Mouse (Mus musculus): ENCODE measurements at regions not wholly inside any gene's neighbourhood (a gene's known extent, or its start where the extent isn't known, plus 50 kb on each side); places are given as distances from the start of the nearest gene placed in this dataset.

GRCm38 (mm10) chr3:37916281-37916680, 192.0 kb upstream of the Gm5148 start:
- DNase-seq (ENCODE audit: low spot score): no peak

- DNase-seq (ENCODE audit: low spot score): no peak
Measured at GRCm38 (mm10) chr3:37915673-37916072, 191.4 kb upstream of the Gm5148 start.

DNA sequence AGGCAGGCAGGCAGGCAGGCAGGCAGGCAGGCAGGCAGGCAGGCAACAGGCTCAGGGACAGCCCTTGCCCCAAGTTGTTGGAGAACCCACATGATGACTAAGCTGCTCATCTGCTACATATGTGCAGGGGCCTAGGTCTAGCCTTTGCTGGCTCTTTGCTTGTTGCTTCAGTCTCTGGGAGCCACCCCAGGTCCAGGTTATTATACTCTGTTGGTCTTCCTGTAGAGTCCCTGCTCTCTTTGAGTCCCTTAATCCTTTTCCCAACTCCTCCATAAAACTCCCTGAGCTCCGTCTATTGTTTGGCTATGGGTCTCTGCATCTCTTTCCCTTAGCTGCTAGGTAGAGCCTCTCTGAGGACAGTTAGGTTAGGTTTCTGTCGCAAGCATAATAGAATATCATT, 189.8 kb upstream of the Gm5148 start:
- no peak for DNase-seq (ENCODE audit: low spot score)

DNA sequence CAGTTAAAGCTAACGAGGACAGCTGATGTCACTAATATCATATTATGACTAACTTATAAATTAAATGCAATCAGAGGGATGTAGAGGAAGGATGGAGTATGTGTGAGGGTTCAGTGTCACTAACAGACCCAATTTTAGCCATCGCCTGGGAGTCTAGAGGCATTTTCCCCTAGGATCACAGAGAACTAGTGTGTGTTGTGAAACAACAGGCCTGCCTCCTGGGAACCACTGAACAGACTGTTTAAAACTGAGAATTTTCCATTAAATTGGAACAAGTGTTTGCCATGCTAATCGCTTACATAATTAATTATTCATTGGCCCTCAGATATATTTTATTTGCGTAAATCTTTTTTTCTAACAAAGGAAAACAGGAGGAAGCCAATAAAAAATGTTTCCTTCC, 185.5 kb upstream of the Gm5148 start:
- no peak for DNase-seq (ENCODE audit: low spot score)

- DNase-seq (ENCODE audit: low spot score): no peak
Measured at GRCm38 (mm10) chr3:37909008-37909407, 184.7 kb upstream of the Gm5148 start.

DNA sequence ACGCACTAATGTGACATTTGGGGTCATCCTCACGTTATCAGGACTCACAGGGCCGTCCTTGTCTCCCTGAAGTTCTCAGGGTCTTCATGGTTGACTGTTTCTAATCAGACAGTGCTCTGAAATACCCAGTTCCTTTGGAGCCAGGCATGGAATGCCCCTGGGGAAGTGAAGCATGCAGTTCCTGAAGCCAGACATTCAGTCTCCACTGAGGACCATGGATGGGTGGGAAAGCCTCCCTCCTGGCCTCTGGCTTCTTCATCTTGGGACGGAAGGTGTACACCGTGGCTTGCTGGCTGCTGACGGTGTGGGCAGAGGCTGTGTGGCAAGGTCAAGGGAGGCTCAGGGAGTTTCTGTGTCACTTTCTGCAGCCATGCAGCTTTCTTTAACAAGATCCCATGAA, 184.2 kb upstream of the Gm5148 start:
- no peak for DNase-seq (ENCODE audit: low spot score)

GRCm38 (mm10) chr3:37907432-37908088, 183.3 kb upstream of the Gm5148 start:
- no peak for DNase-seq (ENCODE audit: low spot score)

- no peak for DNase-seq (ENCODE audit: low spot score)
Measured at GRCm38 (mm10) chr3:37906806-37907251, 182.5 kb upstream of the Gm5148 start.

DNA sequence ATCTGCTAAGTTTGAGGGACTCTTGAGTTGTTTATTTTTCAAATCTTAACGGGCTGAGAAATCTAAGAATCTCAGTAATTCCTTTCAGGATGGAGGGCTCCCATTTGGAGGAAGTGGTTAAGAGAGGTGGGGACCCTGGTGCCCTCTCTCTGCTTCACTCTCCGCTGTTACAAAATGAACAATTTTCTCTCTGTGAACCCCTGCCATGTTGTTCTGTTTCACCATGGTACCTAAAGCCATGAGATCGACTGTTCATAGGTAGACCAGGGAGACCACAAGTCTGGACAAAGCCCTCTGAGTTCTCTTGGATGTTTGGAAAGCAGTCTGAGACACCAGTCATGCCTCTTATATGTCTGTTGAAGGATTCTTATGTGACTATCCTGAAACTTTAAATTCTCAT, 179.9 kb upstream of the Gm5148 start:
- DNase-seq (ENCODE audit: low spot score): no peak

DNA sequence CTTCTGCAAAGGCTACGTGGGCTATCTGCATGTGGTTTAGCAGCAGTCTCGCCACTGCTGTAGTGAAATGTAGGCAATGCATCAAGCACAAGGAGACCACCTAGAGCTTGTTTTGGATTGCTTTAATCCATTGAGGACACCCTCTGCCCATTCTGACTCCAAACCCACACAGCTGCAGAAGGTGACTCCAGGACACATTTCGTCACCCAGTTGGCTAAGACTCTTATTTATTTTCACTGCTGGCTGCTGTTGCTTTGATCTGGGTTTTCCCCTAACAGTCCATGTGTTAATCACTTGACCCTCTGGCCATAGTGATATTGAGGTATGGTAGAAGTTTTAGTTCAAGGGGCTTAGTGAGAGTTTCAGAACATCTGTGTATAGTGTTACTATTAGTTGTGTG, 179.2 kb upstream of the Gm5148 start:
- DNase-seq (ENCODE audit: low spot score): no peak

GRCm38 (mm10) chr3:37903021-37903420, 178.7 kb upstream of the Gm5148 start:
- no peak for DNase-seq (ENCODE audit: low spot score)

GRCm38 (mm10) chr3:37897392-37897791, 173.1 kb upstream of the Gm5148 start:
- DNase-seq (ENCODE audit: low spot score): no peak

GRCm38 (mm10) chr3:37896821-37897311, 172.6 kb upstream of the Gm5148 start:
- no peak for DNase-seq (ENCODE audit: low spot score)

GRCm38 (mm10) chr3:37894599-37894998, 170.3 kb upstream of the Gm5148 start:
- no peak for DNase-seq (ENCODE audit: low spot score)

GRCm38 (mm10) chr3:37890202-37890601, 165.9 kb upstream of the Gm5148 start:
- DNase-seq (ENCODE audit: low spot score): no peak

DNA sequence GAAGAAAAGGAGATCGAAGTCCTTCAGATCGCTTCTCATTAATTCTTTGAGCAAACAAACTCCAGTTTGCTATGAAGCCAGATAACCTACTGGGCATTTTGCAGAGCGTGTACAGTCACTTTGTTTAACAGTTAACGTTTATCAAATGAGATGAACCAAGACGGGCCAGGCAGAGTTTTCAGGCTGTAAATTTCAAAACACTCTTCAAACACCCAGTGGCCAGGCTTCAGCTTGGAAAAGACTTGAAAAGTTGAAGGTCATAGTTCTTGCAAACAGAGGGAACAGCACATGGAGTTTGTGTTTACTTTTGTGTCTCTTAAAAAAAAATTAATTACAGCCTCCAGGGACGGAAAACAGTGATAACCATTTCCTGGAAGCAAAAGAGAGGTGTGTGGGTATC, 164.2 kb upstream of the Gm5148 start:
- no peak for DNase-seq (ENCODE audit: low spot score)

DNA sequence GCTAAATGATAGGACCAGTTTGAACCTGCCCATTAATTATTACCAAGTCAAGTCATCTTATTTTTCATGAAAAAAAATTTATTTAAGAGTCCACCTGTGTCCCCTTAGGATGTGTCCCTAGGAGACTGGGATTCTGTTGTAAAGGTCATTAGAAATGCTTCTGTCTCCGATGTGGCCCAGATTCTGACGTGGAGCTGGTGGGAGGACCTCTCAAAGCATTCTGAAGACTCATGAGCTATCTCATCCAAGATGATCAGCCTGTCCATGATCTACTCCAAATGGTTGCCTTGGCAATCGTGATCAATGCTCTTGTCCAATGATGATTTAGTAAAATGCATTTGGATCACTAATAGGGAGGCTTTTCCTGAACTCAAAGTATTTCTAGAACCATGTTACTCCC, 163.4 kb upstream of the Gm5148 start:
- no peak for DNase-seq (ENCODE audit: low spot score)

GRCm38 (mm10) chr3:37886705-37887454, 162.6 kb upstream of the Gm5148 start:
- DNase-seq (ENCODE audit: low spot score): no peak

DNA sequence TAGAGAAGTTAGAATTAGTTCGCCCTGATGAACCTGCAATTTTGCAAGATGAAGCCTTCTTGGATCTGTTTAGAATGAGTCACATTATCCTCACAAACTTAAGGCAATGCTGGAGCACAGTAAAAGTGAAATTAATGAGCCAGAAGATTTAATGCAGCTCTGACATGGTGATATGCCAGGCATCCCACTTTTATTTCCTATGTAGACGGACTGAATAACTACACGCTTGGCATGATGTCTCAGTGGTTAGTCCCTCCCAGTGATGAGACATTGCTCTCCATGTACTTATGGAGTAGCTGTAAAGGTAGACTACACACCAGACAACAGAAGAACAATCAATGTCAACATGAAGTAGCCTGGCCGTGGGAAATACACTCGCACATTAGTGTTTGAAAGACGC, 161.5 kb upstream of the Gm5148 start:
- DNase-seq (ENCODE audit: low spot score): no peak

DNA sequence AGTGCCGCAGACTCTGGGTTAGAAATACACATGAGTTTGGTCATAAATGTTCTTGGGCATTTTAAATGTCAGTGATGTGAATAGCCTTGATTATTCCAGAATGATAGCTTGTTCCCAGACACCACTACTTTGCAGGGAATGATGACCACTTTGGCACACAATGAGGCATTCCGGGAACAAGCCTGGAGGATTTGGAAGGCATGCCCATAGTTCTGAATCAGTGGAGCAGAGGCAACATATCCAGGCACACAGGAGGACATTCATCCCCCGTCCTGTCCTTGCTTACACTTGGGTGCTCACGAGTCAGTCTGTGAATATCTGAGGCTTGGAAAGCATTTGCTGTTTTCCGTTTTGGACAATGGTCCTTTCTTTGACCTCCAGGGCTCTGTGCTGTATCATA, 158.1 kb upstream of the Gm5148 start:
- no peak for DNase-seq (ENCODE audit: low spot score)

- DNase-seq (ENCODE audit: low spot score): no peak
Measured at GRCm38 (mm10) chr3:37881016-37881415, 156.7 kb upstream of the Gm5148 start.

DNA sequence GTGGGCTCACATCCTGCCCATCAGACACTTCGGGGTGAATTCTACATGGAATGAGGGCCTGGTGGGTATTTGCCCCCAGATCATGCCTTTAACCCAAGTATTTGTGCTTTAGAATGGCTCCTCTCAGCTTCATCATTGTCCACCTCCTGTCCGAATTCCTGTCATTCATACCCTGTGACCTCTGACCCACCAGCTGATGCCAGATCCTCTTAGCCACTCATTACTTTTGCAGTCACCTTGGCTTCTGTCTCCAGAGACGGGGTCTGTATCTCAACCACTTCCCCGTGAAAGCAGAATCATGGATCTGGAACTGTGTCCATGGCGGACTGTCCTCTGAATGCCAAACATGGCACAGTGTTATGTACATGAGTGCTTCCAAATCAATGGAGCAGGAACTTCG, 154.8 kb upstream of the Gm5148 start:
- no peak for DNase-seq (ENCODE audit: low spot score)

- no peak for DNase-seq (ENCODE audit: low spot score)
Measured at GRCm38 (mm10) chr3:37876016-37876765, 151.9 kb upstream of the Gm5148 start.
